Mouse (Mus musculus) retina, postnatal 7 days (tissue): ENCODE results near the gene Myh14.
A peak's percentile ranks its signal among the peaks of the same experiment; 100 is the strongest.

Experiments used
- DNase-seq: peaks from one replicate; pipeline ENCODE4 v3.0.0-alpha.2; 2012; ENCODE audit warnings: low read depth, low spot score

The Myh14 gene

GRCm38 (mm10) chr7:44600691-44601262 lies 69.9 kb downstream of the Myh14 start:
- DNase-seq, result no peak

GRCm38 (mm10) chr7:44598336-44598735 lies 72.3 kb downstream of the Myh14 start:
- no peak for DNase-seq

- DNase-seq, result no peak
Observed at GRCm38 (mm10) chr7:44597666-44598065, 73.0 kb downstream of the Myh14 start.

GRCm38 (mm10) chr7:44596996-44597538 lies 73.6 kb downstream of the Myh14 start:
- no peak for DNase-seq

GRCm38 (mm10) chr7:44596051-44596450 lies 74.6 kb downstream of the Myh14 start:
- DNase-seq, result no peak

GRCm38 (mm10) chr7:44595131-44595561 lies 75.5 kb downstream of the Myh14 start:
- no peak for DNase-seq

GRCm38 (mm10) chr7:44594291-44594690 lies 76.4 kb downstream of the Myh14 start:
- no peak for DNase-seq

- DNase-seq, result peak; percentile 87
Observed at GRCm38 (mm10) chr7:44593775-44594174, 76.9 kb downstream of the Myh14 start.

GRCm38 (mm10) chr7:44593051-44593450 lies 77.6 kb downstream of the Myh14 start:
- no peak for DNase-seq

- DNase-seq, result no peak
Observed at GRCm38 (mm10) chr7:44591348-44592116, 79.1 kb downstream of the Myh14 start.

- DNase-seq, result peak; percentile 89
Observed at GRCm38 (mm10) chr7:44590402-44591347, 80.0 kb downstream of the Myh14 start, which contains the start of gene Kcnc3. Gene Kcnc3, plus strand, starts transcription at chr7:44590664.

- DNase-seq, result no peak
Observed at GRCm38 (mm10) chr7:44589946-44590345, 80.7 kb downstream of the Myh14 start.

- DNase-seq, result peak; percentile 66
Observed at GRCm38 (mm10) chr7:44589149-44589548, 81.5 kb downstream of the Myh14 start.

- no peak for DNase-seq
Observed at GRCm38 (mm10) chr7:44588338-44588737, 82.3 kb downstream of the Myh14 start.

GRCm38 (mm10) chr7:44587676-44588075 lies 83.0 kb downstream of the Myh14 start:
- no peak for DNase-seq

GRCm38 (mm10) chr7:44586930-44587329 lies 83.7 kb downstream of the Myh14 start:
- peak; percentile 76 for DNase-seq

- peak; percentile 62 for DNase-seq
Observed at GRCm38 (mm10) chr7:44586518-44586917, 84.1 kb downstream of the Myh14 start.

- DNase-seq, result no peak
Observed at GRCm38 (mm10) chr7:44585606-44586005, 85.0 kb downstream of the Myh14 start.

- DNase-seq, result no peak
Observed at GRCm38 (mm10) chr7:44584921-44585320, 85.7 kb downstream of the Myh14 start.

GRCm38 (mm10) chr7:44584265-44584804 lies 86.3 kb downstream of the Myh14 start:
- no peak for DNase-seq

GRCm38 (mm10) chr7:44583146-44583545 lies 87.5 kb downstream of the Myh14 start:
- DNase-seq, result no peak
